Mouse (Mus musculus): Measurements from ENCODE around the gene Ctf2. TPM values are rescaled to one million over a fixed set of nuclear protein-coding genes. Genes with fewer than 3 reads are reported as not detected.
"Not testable (repeated sequence)": the region's sequence is repeated elsewhere in the genome, so short reads cannot be mapped to it uniquely, and the experiment has no call there.

Gene Ctf2
- total RNA-seq, 1 experiment: 0.71 TPM

DNA sequence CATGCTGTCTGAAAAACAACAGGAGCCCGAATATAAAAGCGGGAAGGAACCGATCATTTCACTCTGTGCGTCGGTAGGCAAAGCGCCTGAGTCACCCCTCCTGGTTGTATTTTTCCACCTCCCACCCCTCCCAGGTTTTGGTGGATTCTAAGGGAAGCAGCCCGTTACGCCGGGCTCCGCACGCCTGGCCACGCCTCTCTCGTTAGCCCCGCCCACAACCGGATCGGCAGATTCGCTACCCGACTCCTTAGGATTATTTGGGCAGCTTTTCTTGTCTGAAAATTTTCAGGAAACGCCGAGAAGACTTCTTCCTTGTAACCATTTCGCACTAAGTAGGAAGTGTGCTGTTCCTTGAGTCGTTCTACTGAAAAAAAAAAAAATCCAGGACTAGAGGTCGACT is 44.5 kb upstream of the Ctf2 start, which contains the start of gene Setd1a:
TSS of gene Setd1a (plus strand) at position 245 of the 400 bp plus-strand sequence.
- Histone ChIP-seq H3K27ac (ENCODE audit: insufficient read depth, low read depth, low read length, poor library complexity, severe bottlenecking) (peak within 1 kb of the TSS; percentile 94), H3K36me3 (ENCODE audit: control insufficient read depth, insufficient read depth, low read length, poor library complexity, severe bottlenecking) (peaks cover 19% of the 10 kb centered on the region), H3K4me1 (ENCODE audit: control insufficient read depth in 2 of 2, insufficient read depth in 2 of 2, low read length in 2 of 2, poor library complexity in 1 of 2) (peaks cover 0 to 3% of the 10 kb centered on the region in 2 experiments; a peak in 2 of 4 replicates), H3K4me3 (ENCODE audit: insufficient read depth in 1 of 2, low read depth in 1 of 2, low read length in 2 of 2, poor library complexity in 1 of 2, severe bottlenecking in 1 of 2) (peak within 1 kb of the TSS; percentile 84 to 98), H3K9me3 (ENCODE audit: control insufficient read depth, insufficient read depth, low read depth, low read length) (no peaks in the 10 kb centered on the region), H3K9ac (ENCODE audit: insufficient read depth, low read depth, low read length, poor library complexity, severe bottlenecking) (peak within 1 kb of the TSS; percentile 97)
- DNase-seq (ENCODE audit: low read depth, low spot score): peak; percentile 79
- TF ChIP-seq HCFC1 (IDR thresholded peaks at IDR 0.05; ENCODE audit: borderline replicate concordance, insufficient read depth, low read length) (no peak), ZNF384 (IDR thresholded peaks at IDR 0.05; ENCODE audit: low read depth, low read length) (peak; percentile 56; the same call in 1 of the 2 replicates), ZC3H11A (IDR thresholded peaks at IDR 0.05; ENCODE audit: borderline replicate concordance, low read depth, low read length) (peak; percentile 96), MAFK (IDR thresholded peaks at IDR 0.05; ENCODE audit: insufficient read depth, low read depth, low read length) (0 out of 2 replicates have a peak, but pooled peaks have one; percentile 18), CHD2 (IDR thresholded peaks at IDR 0.05; ENCODE audit: low read depth, low read length) (no peak)
- in situ Hi-C loops (cut with MboI; ENCODE audit: low sequenced_read_pairs in 2 of 2, unreplicated experiment in 2 of 2): no loop called here

DNA sequence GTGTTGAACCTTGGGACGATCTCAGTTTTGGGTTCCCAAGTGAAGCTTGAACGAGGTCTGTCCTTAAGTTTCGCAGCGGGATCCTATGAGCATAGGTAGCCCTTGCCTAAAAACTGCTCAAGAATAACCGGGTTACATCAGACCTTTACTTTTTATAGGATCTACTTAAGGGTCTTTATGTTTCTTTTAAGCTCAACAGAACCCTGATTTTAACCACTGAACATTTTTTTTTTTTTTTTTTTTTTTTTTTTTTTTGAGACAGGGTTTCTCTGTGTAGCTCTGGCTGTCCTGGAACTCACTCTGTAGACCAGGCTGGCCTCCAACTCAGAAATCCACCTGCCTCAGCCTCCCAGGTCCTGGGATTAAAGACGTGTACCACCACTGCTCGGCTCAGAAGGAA is 43.9 kb upstream of the Ctf2 start:
- H3K9me3 ChIP-seq (ENCODE audit: control insufficient read depth, insufficient read depth, low read depth, low read length); in situ Hi-C loops (cut with MboI; ENCODE audit: low sequenced_read_pairs in 2 of 2, unreplicated experiment in 2 of 2); DNase-seq (ENCODE audit: low read depth, low spot score); H3K4me1 ChIP-seq (ENCODE audit: control insufficient read depth in 2 of 2, insufficient read depth in 2 of 2, low read length in 2 of 2, poor library complexity in 1 of 2): not testable (repeated sequence)
- peak overlapping the region; percentile 84 to 98 for H3K4me3 ChIP-seq (ENCODE audit: insufficient read depth in 1 of 2, low read depth in 1 of 2, low read length in 2 of 2, poor library complexity in 1 of 2, severe bottlenecking in 1 of 2)
- peak overlapping the region; percentile 97 for H3K9ac ChIP-seq (ENCODE audit: insufficient read depth, low read depth, low read length, poor library complexity, severe bottlenecking)
- H3K27ac ChIP-seq (ENCODE audit: insufficient read depth, low read depth, low read length, poor library complexity, severe bottlenecking): peak overlapping the region; percentile 94; the same call in 1 of the 2 replicates
- peaks cover 17% of the 10 kb centered on the region for H3K36me3 ChIP-seq (ENCODE audit: control insufficient read depth, insufficient read depth, low read length, poor library complexity, severe bottlenecking)
- TF ChIP-seq ZNF384 (IDR thresholded peaks at IDR 0.05; ENCODE audit: low read depth, low read length): peak; percentile 76

DNA sequence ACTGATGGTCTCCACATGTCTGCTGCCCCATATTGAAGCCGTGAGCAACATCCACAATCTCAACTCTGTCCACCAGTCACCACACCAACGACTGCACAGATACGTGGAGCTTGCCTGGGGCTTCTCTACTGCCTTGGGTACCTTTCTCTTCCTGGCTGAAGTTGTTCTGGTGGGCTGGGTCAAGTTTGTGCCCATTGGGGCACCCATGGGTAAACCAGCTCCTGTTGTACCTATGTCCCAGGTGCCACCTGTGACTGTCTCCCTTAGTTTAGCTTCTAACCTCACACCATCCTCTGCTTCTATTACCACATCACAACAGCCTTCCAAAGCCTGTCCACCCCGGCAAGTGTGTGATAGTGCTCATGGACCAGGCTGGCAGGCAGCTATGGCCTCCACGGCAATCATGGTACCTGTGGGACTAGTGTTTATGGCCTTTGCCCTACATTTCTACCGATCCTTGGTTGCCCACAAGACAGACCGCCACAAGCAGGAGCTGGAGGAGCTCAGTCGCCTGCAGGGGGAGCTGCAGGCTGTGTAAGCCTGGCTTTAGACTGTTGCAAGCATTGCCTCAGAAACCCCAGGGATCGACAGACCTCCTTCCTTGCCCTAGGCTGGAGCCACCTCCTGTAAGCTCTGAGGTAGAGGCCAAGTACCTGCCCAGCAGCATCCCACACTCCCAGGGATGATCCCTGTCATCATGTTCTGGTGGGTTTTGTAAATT is 41.9 kb upstream of the Ctf2 start:
- DNase-seq (ENCODE audit: low read depth, low spot score): peak; percentile 79
- Histone ChIP-seq H3K4me3 (ENCODE audit: insufficient read depth in 1 of 2, low read depth in 1 of 2, low read length in 2 of 2, poor library complexity in 1 of 2, severe bottlenecking in 1 of 2) (no peak overlapping the region), H3K9me3 (ENCODE audit: control insufficient read depth, insufficient read depth, low read depth, low read length) (no peaks in the 10 kb centered on the region), H3K4me1 (ENCODE audit: control insufficient read depth in 2 of 2, insufficient read depth in 2 of 2, low read length in 2 of 2, poor library complexity in 1 of 2) (peaks cover 0 to 3% of the 10 kb centered on the region in 2 experiments; a peak in 3 of 4 replicates), H3K27ac (ENCODE audit: insufficient read depth, low read depth, low read length, poor library complexity, severe bottlenecking) (no peak overlapping the region), H3K9ac (ENCODE audit: insufficient read depth, low read depth, low read length, poor library complexity, severe bottlenecking) (0 out of 2 replicates have a peak overlapping the region, but pooled peaks have one; percentile 26), H3K36me3 (ENCODE audit: control insufficient read depth, insufficient read depth, low read length, poor library complexity, severe bottlenecking) (peaks cover 14% of the 10 kb centered on the region; the same call in 1 of the 2 replicates)
- no peak for TF ChIP-seq ZC3H11A (IDR thresholded peaks at IDR 0.05; ENCODE audit: borderline replicate concordance, low read depth, low read length)
- no peak for TF ChIP-seq HCFC1 (IDR thresholded peaks at IDR 0.05; ENCODE audit: borderline replicate concordance, insufficient read depth, low read length)
- TF ChIP-seq MAFK (IDR thresholded peaks at IDR 0.05; ENCODE audit: insufficient read depth, low read depth, low read length): no peak
- TF ChIP-seq ZNF384 (IDR thresholded peaks at IDR 0.05; ENCODE audit: low read depth, low read length): no peak
- no peak for TF ChIP-seq CHD2 (IDR thresholded peaks at IDR 0.05; ENCODE audit: low read depth, low read length)
- in situ Hi-C loops (cut with MboI; ENCODE audit: low sequenced_read_pairs in 2 of 2, unreplicated experiment in 2 of 2): no loop called here

DNA sequence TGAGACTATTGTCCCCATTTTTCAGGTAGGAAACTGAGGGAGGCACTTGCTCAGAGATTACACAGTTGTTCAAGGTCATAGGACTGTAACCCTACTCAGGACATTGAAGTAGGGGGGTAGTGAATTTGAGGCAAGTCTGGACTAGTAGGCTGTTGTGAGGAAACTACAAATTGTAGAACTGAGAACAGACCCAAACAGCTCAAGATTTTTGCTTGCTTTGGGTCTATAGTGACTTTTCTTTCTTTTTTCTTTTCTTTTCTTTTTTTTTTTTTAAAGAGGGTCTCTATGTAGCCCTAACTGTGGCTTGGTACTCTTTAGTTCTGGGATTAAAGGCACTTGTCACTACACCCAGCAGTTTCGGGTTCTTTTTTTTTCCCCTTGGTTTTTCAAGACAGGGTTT is 40.6 kb upstream of the Ctf2 start:
- TF ChIP-seq HCFC1 (IDR thresholded peaks at IDR 0.05; ENCODE audit: borderline replicate concordance, insufficient read depth, low read length) (no peak), ZNF384 (IDR thresholded peaks at IDR 0.05; ENCODE audit: low read depth, low read length) (no peak), MAFK (IDR thresholded peaks at IDR 0.05; ENCODE audit: insufficient read depth, low read depth, low read length) (no peak), ZC3H11A (IDR thresholded peaks at IDR 0.05; ENCODE audit: borderline replicate concordance, low read depth, low read length) (no peak), CHD2 (IDR thresholded peaks at IDR 0.05; ENCODE audit: low read depth, low read length) (no peak)
- in situ Hi-C loops (cut with MboI; ENCODE audit: low sequenced_read_pairs in 2 of 2, unreplicated experiment in 2 of 2): no loop called here
- Histone ChIP-seq H3K4me1 (ENCODE audit: control insufficient read depth in 2 of 2, insufficient read depth in 2 of 2, low read length in 2 of 2, poor library complexity in 1 of 2) (peaks cover 0 to 11% of the 10 kb centered on the region in 2 experiments; a peak in 2 of 4 replicates), H3K9me3 (ENCODE audit: control insufficient read depth, insufficient read depth, low read depth, low read length) (no peaks in the 10 kb centered on the region), H3K9ac (ENCODE audit: insufficient read depth, low read depth, low read length, poor library complexity, severe bottlenecking) (no peak overlapping the region), H3K36me3 (ENCODE audit: control insufficient read depth, insufficient read depth, low read length, poor library complexity, severe bottlenecking) (peaks cover 16% of the 10 kb centered on the region), H3K4me3 (ENCODE audit: insufficient read depth in 1 of 2, low read depth in 1 of 2, low read length in 2 of 2, poor library complexity in 1 of 2, severe bottlenecking in 1 of 2) (no peak overlapping the region), H3K27ac (ENCODE audit: insufficient read depth, low read depth, low read length, poor library complexity, severe bottlenecking) (no peak overlapping the region)
- DNase-seq (ENCODE audit: low read depth, low spot score): no peak
